Mouse (Mus musculus) cerebellum, adult 8-10 months (tissue): ENCODE results near the gene Usp54.
"Not testable (repeated sequence)": the region's sequence is repeated elsewhere in the genome, so short reads cannot be mapped to it uniquely, and the experiment has no call there.

ENCODE experiments used
- DNase-seq: peaks from one replicate; pipeline ENCODE4 v3.0.0; 2022

Usp54 gene

GRCm38 (mm10) chr14:20607396-20608126 lies 33.3 kb downstream of the Usp54 start:
- no peak for DNase-seq

- DNase-seq, result no peak
Measured at GRCm38 (mm10) chr14:20601287-20601686, 39.6 kb downstream of the Usp54 start.

GRCm38 (mm10) chr14:20600203-20600602 lies 40.7 kb downstream of the Usp54 start:
- no peak for DNase-seq

GRCm38 (mm10) chr14:20599542-20599941 lies 41.3 kb downstream of the Usp54 start:
- no peak for DNase-seq

- DNase-seq, result peak; percentile 28
Measured at GRCm38 (mm10) chr14:20595781-20596180, 45.1 kb downstream of the Usp54 start.

GRCm38 (mm10) chr14:20587458-20587857 lies 53.4 kb downstream of the Usp54 start:
- DNase-seq, result no peak

GRCm38 (mm10) chr14:20578822-20579407 lies 61.9 kb downstream of the Usp54 start:
- no peak for DNase-seq

- peak; percentile 73 for DNase-seq
Measured at GRCm38 (mm10) chr14:20576179-20576578, 64.7 kb downstream of the Usp54 start.

- DNase-seq, result not testable (repeated sequence)
Measured at GRCm38 (mm10) chr14:20573196-20573595, 67.7 kb downstream of the Usp54 start.

GRCm38 (mm10) chr14:20565256-20566021 lies 75.4 kb downstream of the Usp54 start:
- no peak for DNase-seq

- DNase-seq, result no peak
Measured at GRCm38 (mm10) chr14:20564692-20565091, 76.2 kb downstream of the Usp54 start.

GRCm38 (mm10) chr14:20561897-20562296 lies 79.0 kb downstream of the Usp54 start:
- no peak for DNase-seq

GRCm38 (mm10) chr14:20550136-20550535 lies 90.7 kb downstream of the Usp54 start:
- no peak for DNase-seq

- DNase-seq, result peak; percentile 71
Measured at GRCm38 (mm10) chr14:20546415-20546814, 94.4 kb downstream of the Usp54 start, which contains the start of gene Ppp3cb. Gene Ppp3cb (minus strand): TSS chr14:20546573.

GRCm38 (mm10) chr14:20545529-20546331 lies 95.1 kb downstream of the Usp54 start:
- peak; percentile 72 for DNase-seq

- DNase-seq, result no peak
Measured at GRCm38 (mm10) chr14:20544467-20545411, 96.1 kb downstream of the Usp54 start.

- DNase-seq, result no peak
Measured at GRCm38 (mm10) chr14:20529643-20530042, 111.2 kb downstream of the Usp54 start.

GRCm38 (mm10) chr14:20520179-20520578 lies 120.7 kb downstream of the Usp54 start:
- no peak for DNase-seq

- DNase-seq, result no peak
Measured at GRCm38 (mm10) chr14:20508424-20508823, 132.4 kb downstream of the Usp54 start.

GRCm38 (mm10) chr14:20502966-20503365 lies 137.9 kb downstream of the Usp54 start:
- DNase-seq, result no peak

GRCm38 (mm10) chr14:20499982-20500381 lies 140.9 kb downstream of the Usp54 start:
- DNase-seq, result peak; percentile 33
